Mouse (Mus musculus): Measurements from ENCODE around the gene I0C0044D17Rik. TPM values are rescaled to one million over a fixed set of nuclear protein-coding genes. Genes with fewer than 3 reads are reported as not detected.
"Not testable (repeated sequence)": the region's sequence is repeated elsewhere in the genome, so short reads cannot be mapped to it uniquely, and the experiment has no call there.

The I0C0044D17Rik gene
- not detected in 2 replicates for total RNA-seq (2014; fragmentation: Nextera tagmentation)
- total RNA-seq (2017), result not detected in 2 replicates

- ATAC-seq (replicated peaks; ENCODE audit: low FRiP score, low TSS enrichment, poor library complexity, severe bottlenecking), result not testable (repeated sequence)
Measured at GRCm38 (mm10) chr4:98823740-98824139, at the start of gene I0C0044D17Rik. Gene I0C0044D17Rik (minus strand): TSS chr4:98823840.

DNA sequence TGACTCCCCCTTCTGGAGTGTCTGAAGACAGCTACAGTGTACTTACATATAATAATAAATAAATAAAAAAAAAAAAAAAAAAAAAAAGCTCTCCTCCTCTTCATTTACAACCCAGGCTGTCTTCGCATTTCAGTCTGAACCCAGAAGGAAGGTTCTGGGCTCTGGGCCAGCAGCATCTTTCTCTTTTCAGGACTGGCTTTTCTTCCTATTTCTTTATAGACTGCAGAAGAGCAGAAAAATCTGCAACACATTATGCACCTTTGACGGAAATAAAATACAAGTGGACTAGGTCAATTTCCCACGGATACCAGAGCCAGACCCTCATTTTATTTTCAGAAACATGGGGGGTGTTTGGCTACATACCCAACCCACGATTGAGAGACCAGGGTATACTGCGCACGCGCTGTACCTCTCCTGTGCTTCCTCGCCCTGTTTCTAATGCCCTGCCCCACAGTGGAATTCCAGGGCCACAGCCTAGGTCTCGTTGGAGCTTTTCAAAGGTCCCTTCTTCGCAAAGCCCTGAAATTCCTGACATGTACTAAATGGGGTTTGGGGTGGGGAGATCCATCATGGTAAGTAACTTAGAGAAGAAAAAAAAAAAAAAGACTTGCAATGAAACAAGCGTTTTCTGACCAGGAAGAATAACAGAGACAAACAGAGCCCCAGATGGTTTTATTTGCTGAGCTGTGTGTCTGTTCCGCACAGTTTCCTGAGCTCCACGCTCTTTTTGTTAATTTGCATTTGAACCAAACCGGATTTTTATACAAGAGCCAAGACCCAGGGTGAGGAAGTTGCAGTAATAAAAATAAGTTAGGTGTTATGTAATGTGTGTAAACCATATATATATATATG lies 42.0 kb upstream of the I0C0044D17Rik start:
- ATAC-seq (replicated peaks; ENCODE audit: low FRiP score, low TSS enrichment, poor library complexity, severe bottlenecking), result no peak

DNA sequence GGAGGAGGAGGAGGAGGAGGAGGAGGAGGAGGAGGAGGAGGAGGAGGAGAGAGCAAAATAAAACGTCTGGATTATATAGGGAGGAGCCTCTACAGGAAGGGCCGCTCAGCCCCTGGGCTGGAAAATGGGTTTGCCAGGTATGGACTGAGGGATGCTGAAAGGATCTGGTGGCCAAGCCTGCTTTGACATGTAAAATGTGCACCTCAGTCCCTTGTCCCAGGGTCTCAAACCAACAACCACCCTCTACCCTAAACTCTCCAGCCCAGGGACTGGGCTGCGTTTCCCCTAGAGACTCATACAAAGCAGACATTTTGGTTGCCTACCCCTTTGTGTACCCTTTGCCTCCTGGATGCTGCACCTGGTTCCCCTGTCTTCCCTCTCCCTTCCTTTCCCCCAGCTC lies 40.9 kb upstream of the I0C0044D17Rik start:
- ATAC-seq (replicated peaks; ENCODE audit: low FRiP score, low TSS enrichment, poor library complexity, severe bottlenecking), result no peak

- ATAC-seq (replicated peaks; ENCODE audit: low FRiP score, low TSS enrichment, poor library complexity, severe bottlenecking), result no peak
Measured at GRCm38 (mm10) chr4:98864094-98864493, 40.5 kb upstream of the I0C0044D17Rik start.

DNA sequence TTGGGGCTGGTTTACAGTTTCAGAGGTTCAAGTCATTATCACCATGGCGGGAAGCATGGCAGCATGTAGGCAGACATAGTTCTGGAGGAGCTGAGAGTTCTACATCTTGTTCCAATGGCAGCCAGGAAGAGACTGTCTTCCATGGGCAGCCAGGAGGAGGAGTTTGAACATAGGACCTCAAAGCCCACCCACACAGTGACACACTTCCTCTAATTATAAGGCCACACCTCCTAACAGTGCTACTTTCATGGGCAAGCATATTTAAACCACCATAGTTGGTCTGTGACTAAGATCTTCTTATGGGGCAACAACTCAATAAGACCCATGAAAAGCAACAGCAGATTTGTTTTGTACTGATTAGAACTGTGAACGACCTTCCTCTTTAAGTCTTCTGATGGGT lies 39.8 kb upstream of the I0C0044D17Rik start:
- ATAC-seq (replicated peaks; ENCODE audit: low FRiP score, low TSS enrichment, poor library complexity, severe bottlenecking), result no peak

DNA sequence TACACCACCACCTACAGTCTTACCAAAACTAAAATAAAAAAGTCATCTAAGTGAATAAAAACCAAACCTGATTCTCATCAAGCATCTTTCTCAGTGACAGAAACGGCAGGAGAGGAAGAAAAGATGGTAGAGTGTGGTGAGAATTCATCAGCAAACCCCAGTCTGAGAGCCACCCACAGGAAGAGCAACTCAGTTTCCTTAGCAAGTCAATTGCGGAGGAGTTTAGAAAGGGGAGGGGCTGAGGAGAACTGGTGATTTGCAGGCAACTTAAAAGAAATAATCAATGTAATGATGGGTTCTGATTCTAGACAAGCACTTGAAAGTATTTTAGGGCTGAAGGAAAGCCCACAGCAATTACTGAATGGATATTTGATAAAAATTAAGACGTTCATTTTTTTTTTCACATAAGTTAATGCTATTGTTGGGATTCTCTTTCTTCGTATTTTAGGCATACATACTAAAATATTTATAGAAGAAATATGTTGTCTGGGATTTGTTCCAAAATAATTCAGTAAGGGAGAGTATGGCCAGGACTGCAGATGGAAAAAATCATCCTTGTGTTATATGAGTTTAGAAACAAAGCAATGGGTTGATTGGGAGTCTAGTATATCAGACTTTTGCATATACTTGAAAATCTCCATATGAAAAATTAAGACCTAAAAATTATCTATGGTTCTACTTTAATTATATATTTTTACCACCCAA lies 34.7 kb upstream of the I0C0044D17Rik start:
- ATAC-seq (replicated peaks; ENCODE audit: low FRiP score, low TSS enrichment, poor library complexity, severe bottlenecking), result no peak

GRCm38 (mm10) chr4:98857037-98857648 lies 33.5 kb upstream of the I0C0044D17Rik start:
- ATAC-seq (replicated peaks; ENCODE audit: low FRiP score, low TSS enrichment, poor library complexity, severe bottlenecking), result no peak

- ATAC-seq (replicated peaks; ENCODE audit: low FRiP score, low TSS enrichment, poor library complexity, severe bottlenecking), result no peak
Measured at GRCm38 (mm10) chr4:98853926-98854325, 30.3 kb upstream of the I0C0044D17Rik start.

GRCm38 (mm10) chr4:98850485-98850884 lies 26.8 kb upstream of the I0C0044D17Rik start:
- ATAC-seq (replicated peaks; ENCODE audit: low FRiP score, low TSS enrichment, poor library complexity, severe bottlenecking), result not testable (repeated sequence)

DNA sequence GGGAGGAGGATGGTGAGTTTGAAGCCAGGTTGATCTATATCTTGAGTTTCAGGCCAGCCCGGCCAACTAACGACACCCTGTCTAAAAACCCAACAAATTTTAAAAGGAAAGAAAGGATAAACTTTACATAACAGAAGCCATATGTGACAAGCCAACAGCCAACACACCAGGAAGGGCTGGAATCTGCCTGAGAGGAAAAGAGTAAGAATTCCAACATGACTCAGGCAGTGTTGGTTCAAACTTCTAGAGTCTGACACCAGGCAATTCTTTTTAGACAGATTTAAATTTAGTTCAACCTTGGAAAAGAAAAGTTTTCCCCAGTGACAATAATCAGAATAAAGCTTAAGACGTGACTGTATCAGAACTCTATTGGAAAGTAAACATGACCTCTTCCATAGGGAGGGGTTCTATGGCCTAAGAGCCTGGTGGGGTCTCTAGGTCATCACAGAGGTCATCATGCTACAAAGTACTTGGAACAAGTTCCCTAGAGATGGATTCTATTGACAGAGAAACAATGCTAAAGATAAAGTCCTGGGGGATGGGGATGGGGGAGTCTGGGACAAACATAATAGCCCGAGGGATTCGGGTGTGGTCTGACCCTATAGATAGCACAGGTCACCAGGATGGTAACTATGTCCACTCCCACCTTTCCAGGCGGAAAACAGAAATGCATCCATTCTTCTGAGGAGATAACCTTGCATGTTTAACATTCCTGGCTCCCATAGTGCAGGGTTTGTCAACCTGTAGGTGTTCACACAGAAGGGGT lies 23.7 kb upstream of the I0C0044D17Rik start:
- ATAC-seq (replicated peaks; ENCODE audit: low FRiP score, low TSS enrichment, poor library complexity, severe bottlenecking), result no peak

DNA sequence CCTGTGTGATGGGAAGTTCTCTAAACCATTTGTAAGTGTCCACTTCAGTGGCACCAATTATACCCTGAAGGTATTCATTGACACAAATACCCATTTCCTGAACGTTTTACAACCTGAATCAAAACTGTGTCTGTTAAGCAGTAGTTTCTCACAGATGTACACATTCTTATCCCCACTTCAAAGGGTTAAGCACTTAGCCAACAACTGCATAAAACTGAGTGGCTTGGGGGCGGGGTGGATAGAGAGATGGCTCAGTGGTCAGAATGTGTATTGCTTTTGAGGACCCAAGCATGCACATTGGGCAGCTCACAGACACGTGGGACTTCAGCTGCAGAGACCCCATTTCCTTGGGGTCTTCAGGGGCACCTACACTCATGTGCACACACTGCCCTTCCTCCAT lies 22.8 kb upstream of the I0C0044D17Rik start:
- no peak for ATAC-seq (replicated peaks; ENCODE audit: low FRiP score, low TSS enrichment, poor library complexity, severe bottlenecking)

GRCm38 (mm10) chr4:98845687-98846125 lies 22.1 kb upstream of the I0C0044D17Rik start:
- ATAC-seq (replicated peaks; ENCODE audit: low FRiP score, low TSS enrichment, poor library complexity, severe bottlenecking), result no peak

DNA sequence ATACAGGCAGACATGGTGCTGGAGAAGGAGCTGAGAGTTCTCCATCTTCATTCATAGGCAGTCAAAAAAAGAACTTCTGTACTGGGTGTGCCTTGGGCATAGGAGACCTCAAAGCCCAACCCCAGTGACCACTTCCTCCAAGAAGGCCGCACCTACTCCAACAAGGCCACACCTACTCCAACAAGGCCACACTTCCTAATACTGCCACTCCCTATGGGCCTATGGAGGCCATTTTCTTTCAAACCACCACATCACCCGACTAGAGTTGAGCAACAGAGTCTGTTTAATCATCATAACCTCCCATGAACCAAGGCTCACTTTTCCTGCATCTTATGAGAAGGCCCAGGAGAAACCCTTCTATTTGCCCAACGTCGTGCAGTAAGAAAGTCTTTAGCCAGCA lies 21.6 kb upstream of the I0C0044D17Rik start:
- no peak for ATAC-seq (replicated peaks; ENCODE audit: low FRiP score, low TSS enrichment, poor library complexity, severe bottlenecking)

GRCm38 (mm10) chr4:98843906-98844597 lies 20.4 kb upstream of the I0C0044D17Rik start:
- ATAC-seq (replicated peaks; ENCODE audit: low FRiP score, low TSS enrichment, poor library complexity, severe bottlenecking), result no peak

GRCm38 (mm10) chr4:98841251-98841650 lies 17.6 kb upstream of the I0C0044D17Rik start:
- not testable (repeated sequence) for ATAC-seq (replicated peaks; ENCODE audit: low FRiP score, low TSS enrichment, poor library complexity, severe bottlenecking)

DNA sequence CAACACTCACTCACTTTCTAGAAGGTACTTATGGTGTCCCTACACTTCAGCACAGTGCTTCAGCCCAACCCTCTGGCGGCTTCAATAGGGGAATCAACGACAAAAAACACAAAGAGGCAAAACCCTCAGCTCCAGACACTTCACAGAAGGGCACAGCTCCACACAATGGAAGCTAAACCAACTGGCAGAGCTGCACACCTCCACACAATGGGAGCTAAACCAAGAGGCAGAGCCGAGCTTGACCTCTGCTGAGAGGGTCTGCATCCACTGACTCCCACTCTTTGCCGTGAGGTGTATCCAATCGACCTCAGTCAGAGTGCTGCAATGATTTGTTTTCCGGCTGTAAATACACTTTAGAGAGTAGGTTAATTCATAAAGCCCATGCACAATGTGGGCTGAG lies 16.9 kb upstream of the I0C0044D17Rik start:
- ATAC-seq (replicated peaks; ENCODE audit: low FRiP score, low TSS enrichment, poor library complexity, severe bottlenecking), result no peak

GRCm38 (mm10) chr4:98838913-98839312 lies 15.3 kb upstream of the I0C0044D17Rik start:
- ATAC-seq (replicated peaks; ENCODE audit: low FRiP score, low TSS enrichment, poor library complexity, severe bottlenecking), result no peak

GRCm38 (mm10) chr4:98837715-98838505 lies 14.3 kb upstream of the I0C0044D17Rik start:
- ATAC-seq (replicated peaks; ENCODE audit: low FRiP score, low TSS enrichment, poor library complexity, severe bottlenecking), result no peak

Data from megakaryocyte-erythroid progenitor cell, adult 5-6 weeks (primary cell).